Mouse (Mus musculus): ENCODE measurements around the gene Ncor1. TPM values are rescaled to one million over a fixed set of nuclear protein-coding genes. Genes with fewer than 3 reads are reported as not detected.
A peak's percentile ranks its signal among the peaks of the same experiment; 100 is the strongest.

Gene Ncor1
- total and polyA plus RNA-seq, 2 experiments from 2014 or later = 82.4 to 129 TPM

DNA sequence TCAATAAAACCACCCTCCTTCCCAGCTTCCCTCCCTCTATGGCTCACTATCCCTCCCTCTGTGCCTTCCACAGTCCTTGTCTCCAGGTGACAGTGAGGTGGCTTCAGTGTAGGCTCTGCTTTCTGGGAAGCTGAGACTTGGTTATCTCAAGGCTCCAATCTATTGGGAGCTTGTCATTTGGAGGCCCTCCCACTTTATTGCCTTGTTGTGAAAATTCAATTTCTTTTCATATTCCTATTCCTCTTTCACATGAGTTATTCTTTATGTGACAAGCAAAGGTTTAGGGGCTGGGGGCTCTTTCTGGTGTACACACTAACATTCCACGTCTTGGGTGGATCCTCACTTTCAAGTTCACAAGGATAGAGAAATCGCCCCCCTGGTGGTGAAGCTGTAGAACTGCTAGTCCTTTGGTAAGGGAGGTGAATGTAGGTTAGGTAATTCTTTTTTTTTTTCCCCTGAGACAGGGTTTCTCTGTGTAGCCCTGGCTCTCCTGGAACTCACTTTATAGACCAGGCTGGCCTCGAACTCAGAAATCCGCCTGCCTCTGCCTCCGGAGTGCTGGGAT lies 37.9 kb upstream of the Ncor1 start:
- H3K27ac ChIP-seq (ENCODE audit: low read depth) = 0 out of 2 replicates have a peak overlapping the region, but pooled peaks have one; percentile 21
- no peak for ATAC-seq (ENCODE audit: insufficient read depth, low read depth)

DNA sequence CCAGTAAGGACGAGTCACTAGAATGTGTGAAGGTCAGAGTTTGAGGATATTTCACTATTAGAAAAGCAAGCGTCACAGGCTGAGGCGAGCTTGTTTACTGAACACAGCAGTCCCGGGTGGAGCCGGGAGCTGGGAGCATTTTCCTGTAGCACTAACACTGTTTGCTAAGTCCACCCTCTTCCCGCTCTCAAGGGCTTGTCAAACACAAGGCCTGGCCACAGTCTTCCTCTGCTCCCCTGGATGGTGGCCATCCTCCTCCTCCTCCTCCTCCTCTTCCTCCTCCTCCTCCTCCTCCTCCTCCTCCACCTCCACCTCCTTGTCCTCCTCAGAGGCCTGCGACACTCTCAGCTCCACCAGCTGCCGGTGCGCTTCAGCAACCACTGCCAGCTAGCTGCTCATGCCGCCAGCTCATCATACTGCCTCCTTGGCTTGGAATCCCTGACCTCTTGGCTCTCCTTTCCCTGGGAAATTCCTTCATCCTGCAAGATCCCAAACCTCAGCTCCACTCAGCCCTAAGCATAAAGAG lies 37.0 kb upstream of the Ncor1 start:
- peak; percentile 12; the same call in 1 of the 2 replicates for ATAC-seq (ENCODE audit: insufficient read depth, low read depth)
- 18% methylated on average over 7 of the region's 10 CpGs for WGBS
- no peaks in the 10 kb centered on the region for H3K36me3 ChIP-seq (replicated peaks; ENCODE audit: control insufficient read depth, insufficient read depth, low read length)
- peak overlapping the region; percentile 71 for H3K27ac ChIP-seq (ENCODE audit: low read depth)
- no peak overlapping the region for H3K4me3 ChIP-seq (ENCODE audit: low read depth, low read length)
- H3K27me3 ChIP-seq (ENCODE audit: control insufficient read depth, insufficient read depth, low read length) = no peaks in the 10 kb centered on the region
- no peak overlapping the region for H3K9ac ChIP-seq (replicated peaks; ENCODE audit: low read depth, low read length)
- peak; percentile 14 for DNase-seq (ENCODE audit: low spot score)
- peak overlapping the region; percentile 18; the same call in 1 of the 2 replicates for H3K4me2 ChIP-seq (ENCODE audit: low read depth, low read length)
- TF ChIP-seq EP300 (IDR thresholded peaks at IDR 0.05; ENCODE audit: low read depth) (no peak), CTCF (IDR thresholded peaks at IDR 0.05; ENCODE audit: low read depth) (no peak)
- H3K9me3 ChIP-seq (replicated peaks; ENCODE audit: control insufficient read depth, low read length) = no peaks in the 10 kb centered on the region
- H3K4me1 ChIP-seq (ENCODE audit: control insufficient read depth, insufficient read depth) = peaks cover 10% of the 10 kb centered on the region

More for the DNA sequence above, 37.9 kb upstream of the Ncor1 start:
- Histone ChIP-seq H3K27me3 (ENCODE audit: control insufficient read depth, insufficient read depth, low read length) (no peaks in the 10 kb centered on the region), H3K4me2 (ENCODE audit: low read depth, low read length) (no peak overlapping the region), H3K9me3 (replicated peaks; ENCODE audit: control insufficient read depth, low read length) (no peaks in the 10 kb centered on the region), H3K9ac (replicated peaks; ENCODE audit: low read depth, low read length) (no peak overlapping the region), H3K36me3 (replicated peaks; ENCODE audit: control insufficient read depth, insufficient read depth, low read length) (no peaks in the 10 kb centered on the region), H3K4me3 (ENCODE audit: low read depth, low read length) (no peak overlapping the region), H3K4me1 (ENCODE audit: control insufficient read depth, insufficient read depth) (peaks cover 10% of the 10 kb centered on the region)
- no peak for DNase-seq (ENCODE audit: low spot score)
- TF ChIP-seq CTCF (IDR thresholded peaks at IDR 0.05; ENCODE audit: low read depth) = peak; percentile 70
- TF ChIP-seq EP300 (IDR thresholded peaks at IDR 0.05; ENCODE audit: low read depth) = no peak
- 50% methylated on average over 5 of the region's 5 CpGs for WGBS

- Histone ChIP-seq H3K27ac (ENCODE audit: low read depth) (peak overlapping the region; percentile 71), H3K4me2 (ENCODE audit: low read depth, low read length) (peak overlapping the region; percentile 18; the same call in 1 of the 2 replicates), H3K4me1 (ENCODE audit: control insufficient read depth, insufficient read depth) (peaks cover 10% of the 10 kb centered on the region), H3K4me3 (ENCODE audit: low read depth, low read length) (no peak overlapping the region), H3K27me3 (ENCODE audit: control insufficient read depth, insufficient read depth, low read length) (no peaks in the 10 kb centered on the region), H3K9me3 (replicated peaks; ENCODE audit: control insufficient read depth, low read length) (no peaks in the 10 kb centered on the region), H3K36me3 (replicated peaks; ENCODE audit: control insufficient read depth, insufficient read depth, low read length) (no peaks in the 10 kb centered on the region), H3K9ac (replicated peaks; ENCODE audit: low read depth, low read length) (no peak overlapping the region; the same call in 1 of the 2 replicates)
- WGBS = 15% methylated on average over 6 of the region's 6 CpGs
- TF ChIP-seq EP300 (IDR thresholded peaks at IDR 0.05; ENCODE audit: low read depth) = no peak
- no peak for TF ChIP-seq CTCF (IDR thresholded peaks at IDR 0.05; ENCODE audit: low read depth)
- peak; percentile 76 for DNase-seq (ENCODE audit: low spot score)
- ATAC-seq (ENCODE audit: insufficient read depth, low read depth) = peak; percentile 84
Observed at GRCm38 (mm10) chr11:62494754-62495275, 36.5 kb upstream of the Ncor1 start.

- no peak overlapping the region for H3K27ac ChIP-seq (ENCODE audit: low read depth)
- no peaks in the 10 kb centered on the region for H3K27me3 ChIP-seq (ENCODE audit: control insufficient read depth, insufficient read depth, low read length)
- TF ChIP-seq EP300 (IDR thresholded peaks at IDR 0.05; ENCODE audit: low read depth) (no peak), CTCF (IDR thresholded peaks at IDR 0.05; ENCODE audit: low read depth) (no peak)
- no peak for ATAC-seq (ENCODE audit: insufficient read depth, low read depth)
- H3K36me3 ChIP-seq (replicated peaks; ENCODE audit: control insufficient read depth, insufficient read depth, low read length) = no peaks in the 10 kb centered on the region
- no peak for DNase-seq (ENCODE audit: low spot score)
- no peak overlapping the region for H3K9ac ChIP-seq (replicated peaks; ENCODE audit: low read depth, low read length)
- H3K9me3 ChIP-seq (replicated peaks; ENCODE audit: control insufficient read depth, low read length) = no peaks in the 10 kb centered on the region
- H3K4me1 ChIP-seq (ENCODE audit: control insufficient read depth, insufficient read depth) = peaks cover 10% of the 10 kb centered on the region
- no peak overlapping the region for H3K4me3 ChIP-seq (ENCODE audit: low read depth, low read length)
- H3K4me2 ChIP-seq (ENCODE audit: low read depth, low read length) = no peak overlapping the region
- WGBS = 96% methylated on average over 6 of the region's 6 CpGs
Observed at GRCm38 (mm10) chr11:62493701-62494100, 35.4 kb upstream of the Ncor1 start.

DNA sequence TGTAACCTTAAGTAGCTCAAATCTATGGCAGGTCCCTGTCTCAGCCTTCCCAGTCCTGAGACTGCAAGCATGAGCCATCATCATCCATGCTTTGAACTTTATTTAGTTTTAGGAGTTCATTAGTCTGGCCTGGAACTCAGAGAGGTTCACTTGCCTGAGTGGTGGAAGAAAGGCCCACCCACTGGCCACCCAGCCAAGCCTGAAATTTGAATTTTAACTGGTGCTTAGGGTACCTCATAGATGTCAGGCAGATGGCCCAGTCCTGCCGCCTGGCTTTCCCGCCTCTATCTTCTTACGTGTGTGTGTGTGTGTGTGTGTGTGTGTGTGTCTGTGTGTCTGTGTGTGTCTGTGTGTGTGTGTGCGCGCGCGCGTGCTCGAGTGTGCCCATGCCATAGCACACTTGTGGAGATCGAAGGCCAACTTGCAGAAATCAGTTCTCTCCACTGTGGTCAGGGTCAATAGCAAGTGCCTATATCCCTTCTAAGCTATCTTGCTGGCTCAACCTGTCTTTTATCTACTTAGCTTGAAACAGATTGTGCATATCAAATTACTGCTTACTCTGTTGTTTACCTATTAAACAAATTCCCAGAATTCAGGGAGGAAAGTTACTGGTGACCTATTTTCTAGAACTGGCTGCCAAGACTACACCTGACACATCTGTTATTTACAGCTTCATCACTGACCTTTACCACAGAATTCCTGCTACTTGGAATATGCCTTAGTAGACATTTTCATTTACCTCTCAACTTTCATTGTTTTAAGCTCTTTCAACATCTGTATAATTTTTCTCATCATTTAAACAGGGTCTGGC lies 29.4 kb upstream of the Ncor1 start:
- H3K9ac ChIP-seq (replicated peaks; ENCODE audit: low read depth, low read length) = no peak overlapping the region
- H3K4me2 ChIP-seq (ENCODE audit: low read depth, low read length) = no peak overlapping the region
- ATAC-seq (ENCODE audit: insufficient read depth, low read depth) = no peak
- no peaks in the 10 kb centered on the region for H3K9me3 ChIP-seq (replicated peaks; ENCODE audit: control insufficient read depth, low read length)
- WGBS = 92% methylated on average over 10 of the region's 10 CpGs
- no peak for DNase-seq (ENCODE audit: low spot score)
- no peaks in the 10 kb centered on the region for H3K27me3 ChIP-seq (ENCODE audit: control insufficient read depth, insufficient read depth, low read length)
- H3K36me3 ChIP-seq (replicated peaks; ENCODE audit: control insufficient read depth, insufficient read depth, low read length) = no peaks in the 10 kb centered on the region
- no peaks in the 10 kb centered on the region for H3K4me1 ChIP-seq (ENCODE audit: control insufficient read depth, insufficient read depth)
- H3K27ac ChIP-seq (ENCODE audit: low read depth) = no peak overlapping the region
- no peak for TF ChIP-seq EP300 (IDR thresholded peaks at IDR 0.05; ENCODE audit: low read depth)
- no peak for TF ChIP-seq CTCF (IDR thresholded peaks at IDR 0.05; ENCODE audit: low read depth)
- H3K4me3 ChIP-seq (ENCODE audit: low read depth, low read length) = no peak overlapping the region
